Mouse (Mus musculus) spleen, postnatal 4 days (tissue): ENCODE measurements around the gene Cklf.
"Not testable (repeated sequence)": the region's sequence is repeated elsewhere in the genome, so short reads cannot be mapped to it uniquely, and the experiment has no call there.

ENCODE experiments used
- DNase-seq, 2 experiments: peaks; one replicate each; pipeline ENCODE4 v3.0.0; 2022; ENCODE audit warnings: low spot score in 2 of 2

Gene Cklf

DNA sequence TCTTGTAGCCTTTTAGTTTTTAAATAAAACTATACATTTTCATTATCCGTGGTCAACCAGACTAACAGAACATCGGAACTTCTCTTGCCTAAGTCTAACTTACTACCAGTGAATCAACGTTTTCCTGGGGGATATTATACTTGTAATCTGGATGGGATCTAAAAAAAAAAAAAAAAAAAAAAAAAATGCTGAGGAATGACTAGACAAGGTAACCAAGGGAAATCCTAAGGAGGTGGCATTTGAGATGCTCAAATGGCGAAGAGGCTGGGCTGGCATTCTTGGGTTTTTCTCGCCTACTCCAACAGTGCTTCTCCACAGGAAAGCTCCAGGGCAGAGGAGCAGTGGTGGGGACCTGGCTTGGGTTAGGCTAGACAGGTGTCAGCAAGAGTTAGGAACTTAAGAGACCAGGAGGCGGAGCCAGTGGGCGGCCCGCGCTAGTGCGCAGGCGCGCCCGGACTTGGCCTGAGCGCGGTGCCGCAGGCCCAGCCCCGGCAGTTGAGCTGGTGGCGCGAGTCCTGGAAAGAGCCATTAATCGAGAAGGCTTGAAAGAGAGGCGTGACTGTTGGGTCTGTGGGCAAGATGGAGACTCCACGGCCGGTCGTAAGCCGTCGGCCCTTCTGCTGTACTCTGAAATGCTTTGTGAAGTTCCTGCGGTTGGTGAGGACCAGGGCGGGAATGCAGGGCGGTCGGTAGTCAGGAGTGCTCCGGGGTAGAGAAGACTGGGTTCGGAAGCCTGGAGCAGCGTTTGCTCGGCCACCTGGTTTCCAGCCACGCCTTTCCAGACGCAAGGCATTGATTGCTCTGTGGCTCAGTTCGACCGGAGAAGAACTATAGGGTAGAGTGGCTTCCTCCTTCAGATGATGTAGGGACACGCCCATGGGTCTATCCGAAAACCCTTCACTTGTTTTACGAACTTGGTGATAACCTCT lies at the start of gene Cklf:
TSS of gene Cklf (plus strand) at position 423 of the 929 bp plus-strand sequence.
- peak; percentile 86 to 93 for DNase-seq

DNA sequence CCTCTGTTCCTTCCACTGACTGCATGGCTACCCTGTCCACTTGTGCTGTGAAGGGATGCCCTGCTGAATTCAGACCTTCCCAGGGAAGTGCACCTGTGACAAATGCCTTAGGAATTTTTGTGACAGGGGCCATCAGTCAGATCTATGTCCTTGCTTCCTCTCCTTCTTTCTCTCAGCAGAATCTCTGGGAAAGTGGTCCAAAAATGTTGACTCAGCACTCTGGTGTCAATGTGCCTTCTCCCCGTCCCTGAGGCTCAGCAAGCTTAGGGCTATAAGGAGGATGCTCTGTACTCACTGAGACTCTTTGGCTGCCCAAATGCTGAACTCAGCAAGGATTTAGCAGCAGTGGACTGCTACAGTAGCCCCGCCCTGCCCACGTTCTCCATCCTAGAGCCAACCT lies 49.0 kb upstream of the Cklf start:
- DNase-seq = no peak

DNA sequence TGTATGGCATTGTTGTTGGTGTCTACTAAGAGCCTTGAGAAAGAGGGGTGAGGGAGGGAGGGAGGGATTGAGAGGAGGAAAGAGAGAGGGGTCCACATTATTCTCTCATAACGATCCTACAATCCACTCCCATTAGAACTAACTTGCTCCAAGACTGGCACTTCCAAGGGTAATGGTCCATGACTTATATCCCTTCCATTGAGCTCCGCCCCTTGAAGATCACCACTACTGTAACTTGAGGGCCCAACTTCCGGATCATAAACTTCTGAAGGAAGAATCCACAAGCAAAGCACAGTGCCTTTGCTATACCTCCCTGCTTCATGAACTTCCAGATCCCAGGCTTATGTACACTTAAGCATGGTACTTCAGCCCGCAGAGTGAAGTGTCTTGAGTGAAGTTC lies 48.3 kb upstream of the Cklf start:
- no peak for DNase-seq

DNA sequence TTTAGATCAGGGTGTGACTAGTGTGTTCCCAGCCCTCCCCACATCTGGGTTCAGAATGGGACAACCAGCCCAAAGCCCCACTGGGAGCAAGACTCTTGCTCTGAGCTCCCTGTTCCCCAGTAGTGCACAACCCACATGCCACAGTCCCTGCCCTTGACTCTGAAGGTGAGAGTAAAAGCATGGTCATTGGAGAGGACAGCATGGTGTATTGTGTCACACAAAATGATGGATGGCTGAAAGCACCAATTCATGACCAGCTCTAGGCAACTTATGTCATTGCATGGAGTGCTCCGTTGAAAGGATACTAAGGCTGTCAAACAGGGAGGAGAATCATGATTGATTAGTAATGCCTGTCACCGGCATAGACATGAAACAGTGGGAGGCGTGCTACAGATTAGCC lies 45.4 kb upstream of the Cklf start:
- DNase-seq = no peak

DNA sequence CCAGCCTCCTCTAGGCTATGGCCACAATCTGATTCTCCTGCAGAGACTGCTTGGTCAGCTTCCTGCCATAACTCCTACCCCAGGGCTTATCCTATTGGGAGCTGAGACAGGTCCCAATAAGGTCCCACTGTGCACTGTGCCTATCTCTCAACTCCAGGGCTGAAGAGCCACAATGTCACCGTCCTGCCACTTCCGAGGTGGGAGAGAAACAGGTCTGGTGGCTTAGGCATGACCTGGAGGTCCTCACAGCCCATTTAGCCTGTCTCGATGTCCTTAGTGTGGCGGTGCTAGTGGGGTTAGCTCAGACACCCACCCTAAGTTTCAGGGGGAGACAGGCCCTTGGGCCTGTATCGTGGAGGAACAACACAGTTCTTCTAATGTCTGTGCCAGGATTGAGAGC lies 33.1 kb upstream of the Cklf start:
- peak in 1 of 2 experiments; percentile 56 for DNase-seq

DNA sequence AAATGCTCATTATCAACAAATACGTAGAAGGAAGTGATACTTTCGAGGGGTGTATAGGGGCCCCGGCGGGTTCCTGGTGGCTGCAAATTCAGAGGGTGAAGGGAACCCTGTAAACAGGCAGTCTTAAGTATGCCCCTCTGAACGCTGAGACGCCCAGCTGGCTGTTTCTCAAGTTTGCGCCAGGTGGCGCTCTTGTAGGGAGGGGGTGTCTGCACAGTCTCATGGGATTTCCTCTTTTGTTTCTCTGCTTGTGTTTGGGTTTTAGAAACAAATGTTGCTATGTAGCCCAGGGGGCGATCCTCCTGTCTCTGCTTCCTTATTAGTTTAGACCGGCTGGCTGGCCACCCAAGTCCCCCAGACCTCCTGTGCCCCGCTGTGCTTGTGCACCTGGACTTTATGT lies 31.6 kb upstream of the Cklf start:
- peak; percentile 69 to 85 for DNase-seq

DNA sequence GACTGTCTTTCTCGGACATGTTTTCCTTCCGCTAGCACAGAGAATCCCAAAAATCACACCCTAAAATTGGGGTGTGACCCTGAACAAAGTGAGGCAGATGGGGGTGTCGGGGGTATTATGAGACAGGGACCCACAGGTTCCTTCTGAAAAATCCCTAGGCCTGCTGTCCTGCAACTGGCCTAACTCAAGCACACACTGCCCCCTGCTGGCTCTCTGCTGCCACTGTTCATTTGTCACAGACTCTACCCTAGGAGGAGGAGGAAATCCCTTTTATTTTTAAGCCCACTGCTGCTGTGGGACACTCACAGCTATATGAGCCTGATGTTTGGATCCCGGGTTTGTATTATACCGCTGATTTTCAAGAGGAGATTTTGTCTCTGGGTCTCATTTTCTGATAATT lies 30.9 kb upstream of the Cklf start:
- peak; percentile 68 to 88 for DNase-seq

DNA sequence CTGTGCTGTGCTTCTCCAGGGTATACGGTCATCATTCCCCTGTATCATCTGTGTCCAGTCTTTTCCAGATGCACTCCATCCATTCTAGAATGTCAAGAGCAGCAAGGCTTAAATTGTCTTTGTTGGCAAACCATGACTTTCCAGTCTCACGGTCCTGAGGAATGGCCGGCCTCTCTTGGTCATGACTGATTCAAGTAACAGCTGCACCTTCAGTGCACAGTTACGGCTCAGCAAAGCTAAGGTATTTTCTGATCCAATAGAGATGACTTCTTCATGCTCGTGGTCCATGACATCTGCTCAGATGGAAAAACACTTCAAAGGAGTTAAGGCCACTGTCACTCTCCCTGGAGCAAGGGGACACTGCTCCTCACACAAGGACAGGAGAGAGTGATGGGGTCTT lies 23.6 kb upstream of the Cklf start:
- no peak for DNase-seq

DNA sequence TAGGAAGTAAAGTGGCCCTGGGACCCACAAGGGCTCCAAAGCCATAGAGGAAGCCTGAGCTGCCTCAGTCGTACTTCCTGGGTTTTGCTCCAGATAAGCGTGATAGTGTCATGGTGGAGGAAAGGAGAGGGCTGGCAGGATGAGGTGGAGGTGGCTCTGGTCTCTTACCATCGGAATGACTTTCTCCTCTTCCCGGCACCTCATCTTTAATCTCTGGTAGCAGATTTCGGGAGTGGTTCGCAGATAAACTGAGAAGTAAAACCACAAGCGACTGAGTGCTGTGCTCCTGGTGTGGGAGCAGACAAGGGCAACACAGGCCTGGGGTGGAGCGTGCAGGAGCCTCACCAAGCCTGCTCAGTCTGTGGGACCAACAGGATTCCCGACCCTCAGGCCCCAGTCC lies 20.3 kb upstream of the Cklf start:
- DNase-seq = no peak

DNA sequence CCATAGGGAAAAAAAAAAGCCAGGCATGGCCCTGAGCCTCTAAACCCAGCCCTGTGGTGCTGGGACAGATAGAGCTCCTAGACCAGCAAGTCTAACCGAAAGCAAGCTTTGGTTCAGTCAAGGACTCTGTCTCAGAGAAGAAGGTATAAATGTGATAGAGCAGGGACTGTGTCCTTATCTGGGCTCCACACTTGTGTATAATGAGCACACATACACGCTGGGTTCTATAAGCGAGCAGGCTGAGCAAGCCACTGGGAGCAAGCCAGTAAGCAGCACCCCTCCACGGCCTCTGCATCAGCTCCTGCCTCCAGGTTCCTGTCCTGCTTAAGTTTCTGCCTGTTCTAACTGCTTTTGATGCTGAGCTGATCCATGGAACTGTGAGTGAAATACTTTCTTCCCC lies 18.6 kb upstream of the Cklf start:
- no peak for DNase-seq

DNA sequence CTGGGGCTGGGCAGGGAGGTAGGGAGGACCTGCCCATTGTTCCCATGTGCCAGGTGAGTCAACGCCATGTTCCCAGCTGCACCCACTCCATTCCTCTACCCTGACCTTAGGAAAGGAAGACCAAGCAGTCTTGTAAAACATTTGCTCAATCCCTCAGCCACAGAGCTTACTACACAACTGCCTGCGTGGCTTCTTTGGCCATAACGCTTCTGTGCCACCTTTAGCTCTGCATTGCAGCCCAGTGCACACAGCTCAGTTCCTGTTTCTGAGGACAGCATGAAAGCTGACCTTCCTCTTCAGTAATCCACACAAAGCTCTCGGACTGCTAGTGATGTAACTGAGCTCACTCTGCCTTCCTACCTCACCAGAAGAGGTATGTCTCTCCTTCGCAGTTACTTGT lies 17.7 kb upstream of the Cklf start:
- peak; percentile 43 to 67 for DNase-seq

DNA sequence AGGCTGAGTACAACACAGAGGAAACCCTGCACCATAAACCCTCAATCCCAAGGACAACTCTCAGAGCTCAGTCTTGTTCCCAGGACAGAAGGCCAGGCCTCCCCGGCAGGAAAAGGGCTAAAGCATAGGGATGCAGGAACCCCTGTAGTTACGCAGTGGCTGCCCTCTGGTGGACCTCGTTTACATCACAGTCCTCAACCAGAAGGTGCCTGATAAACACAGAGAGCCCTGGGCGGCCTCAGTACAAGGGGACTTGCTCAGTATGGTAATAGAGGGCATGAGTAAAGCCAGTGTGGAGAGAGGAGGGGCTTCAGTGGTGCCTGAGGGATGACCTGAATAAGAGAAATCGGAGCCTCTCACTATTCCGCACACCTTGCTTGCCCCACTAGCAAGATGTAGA lies 16.1 kb upstream of the Cklf start:
- peak in 1 of 2 experiments; percentile 69 for DNase-seq

DNA sequence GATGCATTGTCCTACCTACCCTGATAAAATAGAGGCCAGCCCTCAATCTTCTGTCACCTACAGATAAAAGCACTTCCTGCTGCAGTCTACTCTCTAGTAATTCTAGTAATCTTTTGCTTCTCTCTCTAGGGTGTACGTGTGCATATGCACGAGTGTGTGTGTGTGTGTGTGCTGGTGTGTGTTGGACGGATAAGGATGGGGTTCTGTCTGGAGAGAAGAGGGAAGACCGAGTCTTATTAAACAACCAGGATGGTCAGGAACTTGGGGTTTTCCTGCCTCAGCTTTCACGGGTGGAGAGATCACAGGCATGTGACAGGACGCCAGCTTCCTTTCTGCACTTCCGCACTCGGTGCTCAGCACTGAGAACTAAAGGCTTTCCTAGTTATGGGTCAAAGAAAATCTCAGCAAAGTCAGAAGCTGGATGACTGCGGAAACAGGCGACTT lies 11.2 kb upstream of the Cklf start:
- DNase-seq = no peak

DNA sequence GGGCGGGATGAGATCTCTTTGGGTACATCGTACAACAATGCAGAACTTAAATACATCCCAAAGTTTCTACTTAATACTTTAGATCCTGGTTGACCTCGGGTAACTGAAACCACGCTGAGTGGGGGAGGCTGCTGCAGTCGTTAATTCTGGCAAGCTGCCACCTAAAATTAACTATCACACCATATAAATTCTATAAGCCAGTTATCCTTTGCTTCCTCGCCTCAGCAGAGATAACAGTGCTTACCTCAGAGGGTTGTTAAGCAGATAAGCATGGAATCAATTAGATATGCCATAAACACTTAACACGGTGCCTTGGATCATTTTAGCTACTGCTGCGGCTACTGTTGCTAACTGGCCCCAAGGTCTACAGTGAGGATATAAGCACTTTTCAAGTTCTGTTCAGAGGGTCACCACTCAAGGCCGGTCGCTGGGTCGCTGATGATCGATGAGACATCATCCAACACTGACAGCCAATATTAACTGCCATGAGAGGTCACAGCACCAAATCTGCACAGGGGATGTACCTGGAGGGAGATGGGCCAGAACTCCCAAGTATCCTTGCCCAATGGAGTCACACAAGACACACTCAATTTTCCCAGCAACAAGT lies 8.5 kb upstream of the Cklf start:
- no peak for DNase-seq

DNA sequence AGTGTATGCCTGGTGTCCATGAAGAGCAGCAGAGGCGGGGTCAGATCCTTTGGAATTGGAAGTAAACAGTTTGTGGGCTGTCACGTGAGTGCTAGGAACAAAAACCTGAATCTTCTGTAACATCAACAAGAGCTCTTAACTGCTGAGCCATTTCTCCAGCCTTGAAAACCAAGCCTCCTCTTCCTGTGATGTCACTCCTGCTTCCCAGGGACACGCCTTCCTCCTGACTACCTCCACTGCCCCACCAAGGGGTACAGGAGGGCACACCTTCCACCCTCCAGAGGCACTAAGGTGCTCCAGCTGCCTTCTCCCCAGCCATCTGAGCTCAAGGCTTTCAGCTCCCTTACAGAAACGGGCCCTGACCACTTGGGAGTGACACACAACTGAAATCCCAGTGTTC lies 4.0 kb upstream of the Cklf start:
- DNase-seq = no peak

DNA sequence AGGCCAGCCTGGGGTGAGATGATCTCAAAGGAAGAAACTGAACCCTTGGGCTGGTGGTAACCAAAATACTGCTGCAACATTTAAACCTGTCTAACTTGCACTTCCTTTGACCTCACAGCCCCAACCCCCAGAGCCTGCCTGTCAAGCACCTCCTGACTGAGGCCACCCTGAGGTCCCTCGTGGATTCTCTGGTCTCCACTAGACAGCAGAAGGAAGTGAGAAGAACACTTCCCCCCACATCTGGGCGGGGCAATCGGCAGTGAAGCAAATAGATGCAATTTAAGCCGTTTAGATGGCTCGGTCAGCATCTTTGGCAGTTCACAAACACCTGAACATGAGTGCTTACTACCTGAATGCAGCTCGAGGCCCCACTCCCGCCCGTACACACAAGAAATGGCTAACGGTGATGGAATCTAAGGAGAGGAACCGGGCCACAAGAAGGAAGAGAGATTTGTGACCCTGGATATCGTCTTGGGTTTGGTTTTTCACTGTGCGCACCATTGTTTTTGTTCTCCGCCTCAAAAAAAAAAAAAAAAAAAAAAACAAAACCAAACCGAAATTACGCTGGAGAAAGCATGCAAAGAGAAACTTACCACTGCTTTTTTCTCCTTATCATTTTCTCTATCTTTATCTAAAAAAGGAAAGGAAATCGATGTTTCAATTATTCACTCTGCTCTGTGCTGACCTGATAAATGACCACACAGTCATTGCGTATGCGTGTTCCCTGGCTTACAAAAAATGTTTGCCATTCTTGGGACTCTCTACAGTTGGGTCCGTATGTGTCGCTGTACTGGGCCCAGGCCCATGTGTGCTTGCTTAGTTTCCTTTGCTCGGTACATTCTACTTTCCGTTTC lies 3.4 kb upstream of the Cklf start:
- peak; percentile 77 to 82 for DNase-seq

DNA sequence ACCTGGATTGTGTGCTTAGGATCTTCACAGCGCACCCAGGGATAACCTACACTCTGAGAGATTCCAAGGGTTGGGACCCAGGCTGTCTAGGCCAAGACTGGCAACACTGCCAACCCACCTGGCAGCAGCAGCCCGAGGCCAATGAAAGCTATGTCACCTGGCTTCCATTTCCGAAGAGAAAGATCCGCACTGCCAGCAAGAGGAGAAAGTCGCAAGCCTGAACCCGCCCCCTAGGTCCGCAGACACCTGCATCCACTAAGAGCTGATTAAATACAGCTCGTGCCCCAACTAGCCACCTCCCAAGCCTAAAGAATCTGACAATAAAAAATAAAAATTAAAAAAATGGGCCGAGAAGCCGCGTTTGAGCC lies 2.8 kb upstream of the Cklf start:
- DNase-seq = peak; percentile 37 to 72

DNA sequence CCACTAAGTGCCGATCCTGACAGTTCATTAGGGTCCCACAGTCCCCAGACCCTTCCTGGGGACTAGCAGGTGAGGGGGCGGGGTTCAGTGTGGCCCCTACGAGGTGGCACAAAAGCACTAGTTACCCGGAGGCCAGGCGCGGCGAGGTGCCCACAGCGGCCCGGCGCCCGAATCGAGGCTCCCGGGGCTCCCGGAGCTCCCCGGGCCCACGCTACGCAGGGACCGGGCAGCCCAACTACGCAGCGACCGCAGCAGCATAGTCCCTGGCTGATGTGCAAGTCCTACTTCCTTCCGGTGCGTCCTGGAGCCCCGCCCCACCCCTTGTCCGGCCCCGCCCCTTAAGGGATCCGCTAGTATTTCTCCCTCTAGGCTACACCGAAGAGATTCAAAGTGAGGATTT lies 2.4 kb upstream of the Cklf start, which contains the start of gene Tk2:
TSS of gene Tk2 (minus strand) at position 283 of the 400 bp plus-strand sequence.
- DNase-seq = peak; percentile 80 to 91

DNA sequence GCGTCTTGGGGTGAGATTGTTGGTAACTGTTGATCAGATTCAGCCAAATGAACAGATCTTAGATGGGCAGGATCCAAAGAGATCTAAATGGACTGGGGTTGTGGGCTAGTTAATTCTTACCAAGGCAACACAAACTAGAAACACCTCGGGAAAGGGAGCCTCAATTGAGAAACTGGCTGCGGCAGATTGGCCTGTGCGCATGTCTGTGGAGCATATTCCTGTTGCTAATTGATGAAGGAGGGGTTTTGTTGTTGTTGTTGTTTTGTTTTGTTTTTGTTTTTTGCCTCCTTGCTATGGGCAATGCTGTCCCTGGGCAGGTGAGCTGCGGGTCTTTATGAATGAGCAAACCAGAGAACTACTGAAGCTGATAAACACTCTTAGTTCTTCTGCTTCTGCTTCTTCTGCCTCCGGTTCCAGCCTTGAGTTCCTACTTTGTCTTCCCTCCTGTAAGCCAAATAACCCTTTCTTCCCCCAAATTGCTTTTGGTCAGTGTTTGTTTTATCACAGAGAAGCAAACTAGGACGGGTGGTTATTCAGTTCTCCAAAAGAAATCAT lies 1.1 kb upstream of the Cklf start:
- no peak for DNase-seq

DNA sequence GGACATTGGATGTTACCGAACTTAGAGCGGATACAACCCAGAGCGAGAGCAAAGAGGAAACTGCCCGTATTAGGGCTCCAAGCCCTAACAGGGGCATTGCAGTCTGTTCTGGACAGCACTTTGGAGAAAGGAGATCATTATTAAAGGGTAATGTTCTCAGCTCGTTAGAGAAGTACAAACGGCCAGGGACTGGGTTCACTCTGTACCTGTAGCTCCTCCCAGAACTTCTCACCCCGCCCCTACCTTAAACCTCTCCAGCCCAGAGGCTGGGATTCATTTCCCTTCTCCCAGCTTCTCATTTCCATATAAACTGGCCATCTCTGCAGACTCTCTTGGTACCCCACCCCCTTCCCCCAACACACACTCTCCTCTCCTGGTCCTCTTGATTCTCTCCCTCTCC lies 800 bp downstream of the Cklf start:
- no peak for DNase-seq

DNA sequence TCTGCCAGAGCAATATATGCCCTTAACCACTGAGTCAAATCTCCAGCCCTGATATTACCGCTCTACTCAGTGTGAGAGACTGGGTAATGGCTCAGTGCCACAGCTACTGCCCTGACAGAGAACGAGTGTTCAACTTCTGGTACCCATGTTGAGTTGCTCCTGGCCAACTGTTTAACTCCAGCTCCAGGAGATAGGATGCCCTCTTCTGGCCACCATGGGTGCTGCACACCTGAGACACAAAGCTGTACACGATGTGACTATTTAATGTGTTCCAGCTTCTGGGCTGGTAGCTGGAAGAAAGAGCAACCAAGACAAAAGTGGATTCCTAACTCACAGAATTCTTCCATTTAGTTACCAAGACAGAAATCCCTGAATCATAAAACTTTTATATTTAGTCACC lies 2.4 kb downstream of the Cklf start:
- peak; percentile 65 to 81 for DNase-seq

DNA sequence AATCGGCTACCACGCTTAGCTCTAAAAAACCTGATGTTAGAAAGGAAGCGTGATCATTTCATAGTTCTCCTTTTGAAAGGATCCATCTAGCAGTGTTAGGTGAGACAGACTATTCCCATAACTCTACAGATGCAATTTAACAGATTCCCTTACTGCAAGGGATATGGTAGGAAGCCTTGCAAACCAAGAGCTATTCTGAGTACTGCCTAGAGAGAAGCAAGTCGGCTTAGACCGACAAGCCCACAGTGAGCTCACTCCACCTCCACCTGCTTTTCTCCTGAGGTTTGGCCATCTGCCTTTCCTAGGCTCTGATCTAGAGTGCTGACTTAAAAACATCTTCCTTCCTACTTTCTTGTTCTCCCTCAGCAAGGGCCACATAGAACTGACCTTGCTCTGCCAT lies 11.1 kb downstream of the Cklf start:
- DNase-seq = not testable (repeated sequence)
